Mouse (Mus musculus) midbrain, embryonic 12.5 days (tissue): ENCODE results near the gene Ndufb8. TPM values are rescaled to one million over a fixed set of nuclear protein-coding genes. Genes with fewer than 3 reads are reported as not detected.

Experiments used
- ATAC-seq: fragments of 200-750 bp; cut with Nextera tagmentation; 2 replicates; pipeline ENCODE4 v1.8.0; 2017; ENCODE audit warnings: low read depth, moderate TSS enrichment, moderate library complexity; ENCODE audit not compliant: low FRiP score
- H3K27ac ChIP-seq: fragments of 300-500 bp; sonication (generic); replicated peaks from 2 replicates; pipeline ENCODE4 v1.5.1; 2016; ENCODE audit warnings: mild to moderate bottlenecking
- H3K27me3 ChIP-seq: fragments of 300-500 bp; sonication (generic); 2 replicates; pipeline ENCODE4 v1.6.1; 2016; ENCODE audit warnings: mild to moderate bottlenecking
- H3K36me3 ChIP-seq: fragments of 300-500 bp; sonication (generic); 2 replicates; pipeline ENCODE4 v1.6.1; 2016
- H3K4me1 ChIP-seq: fragments of 300-500 bp; sonication (generic); 2 replicates; pipeline ENCODE4 v1.6.1; 2016
- H3K4me2 ChIP-seq: fragments of 300-500 bp; sonication (generic); replicated peaks from 2 replicates; pipeline ENCODE4 v1.6.1; 2016; ENCODE audit warnings: mild to moderate bottlenecking, moderate library complexity
- H3K4me3 ChIP-seq: fragments of 300-500 bp; sonication (generic); 2 replicates; pipeline ENCODE4 v1.5.1; 2016; ENCODE audit warnings: mild to moderate bottlenecking
- H3K9ac ChIP-seq: fragments of 300-500 bp; sonication (generic); replicated peaks from 2 replicates; pipeline ENCODE4 v1.6.1; 2016; ENCODE audit warnings: mild to moderate bottlenecking, moderate library complexity
- H3K9me3 ChIP-seq: fragments of 300-500 bp; sonication (generic); 2 replicates; pipeline ENCODE4 v1.6.1; 2016; ENCODE audit warnings: mild to moderate bottlenecking
- WGBS: fragments of 180-500 bp; shearing (Covaris S2); methylation state at CpG from one replicate; pipeline ENCODE4 v1.1.7; 2016; 5-methylcytosine and 5-hydroxymethylcytosine counted together
- polyA plus RNA-seq: library from polyadenylated mRNA; unstranded; fragments of >200 nt; fragmentation: Nextera tagmentation; extraction: Ambion mirVana; gene quantifications from 2 replicates; pipeline ENCODE4 v1.2.1, GENCODE M21; 2016

Gene Ndufb8
- polyA plus RNA-seq, 1 experiment from 2014 or later, result 436 TPM

DNA sequence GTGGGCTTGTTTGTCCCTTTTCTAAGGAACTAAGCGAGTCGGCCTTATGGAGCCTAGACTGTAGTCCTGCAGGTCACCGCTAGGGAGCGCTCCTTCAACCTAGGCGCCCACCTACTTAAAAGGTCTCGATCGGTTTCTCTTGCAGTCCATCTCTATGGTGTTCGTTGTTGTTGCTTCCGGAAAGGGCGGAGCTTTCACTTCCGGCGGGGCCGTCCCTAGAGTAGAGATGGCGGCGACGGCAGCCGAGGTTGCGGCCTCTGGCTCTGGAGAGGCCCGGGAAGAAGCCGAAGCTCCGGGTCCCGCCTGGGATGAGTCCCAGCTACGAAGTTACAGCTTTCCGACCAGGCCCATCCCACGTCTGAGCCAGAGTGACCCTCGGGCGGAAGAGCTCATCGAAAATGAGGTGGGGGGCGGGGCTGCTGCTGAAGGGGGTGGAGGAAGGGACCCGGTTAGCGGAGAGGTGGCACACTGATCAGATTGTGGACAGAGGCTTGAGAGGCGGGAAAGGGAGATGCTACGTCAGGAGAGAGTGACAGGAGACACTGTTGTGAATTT, 7.5 kb upstream of the Ndufb8 start, which contains the start of gene Hif1an:
Hif1an (plus strand) TSS at position 199 of the 555 bp plus-strand sequence.
- peak within 1 kb of the TSS; percentile 79 for H3K27ac ChIP-seq
- peak; percentile 97 for ATAC-seq
- H3K4me1 ChIP-seq, result peaks cover 16% of the 10 kb centered on the region
- under 1% methylated on average over 33 of the region's 33 CpGs for WGBS
- H3K27me3 ChIP-seq, result peaks cover 15% of the 10 kb centered on the region
- H3K9ac ChIP-seq, result peak within 1 kb of the TSS; percentile 85
- H3K9me3 ChIP-seq, result no peaks in the 10 kb centered on the region
- H3K4me3 ChIP-seq, result peak within 1 kb of the TSS; percentile 84
- H3K36me3 ChIP-seq, result peaks cover 35% of the 10 kb centered on the region
- peak within 1 kb of the TSS; percentile 78 for H3K4me2 ChIP-seq

DNA sequence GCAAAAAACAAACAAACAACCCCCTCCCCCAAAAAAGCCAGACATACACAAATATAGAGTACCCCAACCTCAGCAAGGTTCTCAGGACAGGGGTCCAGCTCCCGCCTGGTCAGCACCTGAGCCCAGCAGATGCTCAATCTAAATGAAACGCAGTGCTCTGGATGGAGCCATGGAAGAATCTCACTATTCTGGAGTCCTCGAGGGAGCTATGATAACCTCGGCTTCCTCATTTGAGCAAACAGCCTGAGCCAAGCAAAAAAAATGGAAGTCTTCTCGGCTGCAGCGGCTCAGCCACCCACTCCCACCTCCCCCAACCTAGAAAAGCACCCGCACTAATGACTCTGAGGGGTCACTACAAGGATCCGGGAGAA, 765 bp downstream of the Ndufb8 start:
- 0 out of 2 replicates have a peak, but pooled peaks have one; percentile 12 for ATAC-seq
- 7% methylated on average over 7 of the region's 8 CpGs for WGBS

DNA sequence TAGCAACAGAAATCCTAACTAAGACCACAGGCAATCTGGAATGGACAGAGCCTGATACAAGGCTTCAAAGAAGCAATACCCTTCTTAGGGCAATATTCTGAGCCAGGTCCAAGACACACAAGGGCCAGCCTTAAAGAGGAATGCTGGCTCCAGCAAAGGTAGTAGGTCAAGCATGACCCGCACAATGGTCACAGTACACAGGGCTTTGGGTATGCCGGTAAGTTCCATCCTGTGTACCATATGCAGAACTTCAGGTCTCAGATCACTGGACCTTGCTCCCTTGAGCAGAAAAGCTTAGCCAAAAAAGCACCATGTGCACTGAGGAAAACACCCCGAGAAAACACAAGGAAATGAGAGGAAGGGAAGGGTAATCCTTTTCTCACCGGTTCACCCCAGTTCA, 2.0 kb downstream of the Ndufb8 start:
- no peak overlapping the region for H3K9ac ChIP-seq
- peaks cover 9% of the 10 kb centered on the region for H3K27me3 ChIP-seq
- peaks cover 50% of the 10 kb centered on the region for H3K36me3 ChIP-seq
- H3K4me1 ChIP-seq, result peaks cover 10% of the 10 kb centered on the region
- H3K9me3 ChIP-seq, result no peaks in the 10 kb centered on the region
- no peak for ATAC-seq
- H3K27ac ChIP-seq, result no peak overlapping the region
- H3K4me2 ChIP-seq, result no peak overlapping the region
- no peak overlapping the region for H3K4me3 ChIP-seq
- 94% methylated on average over 4 of the region's 4 CpGs for WGBS

More for the DNA sequence above, 765 bp downstream of the Ndufb8 start:
- Histone ChIP-seq H3K9ac (peak overlapping the region; percentile 88), H3K36me3 (peaks cover 39% of the 10 kb centered on the region), H3K4me3 (peak overlapping the region; percentile 91), H3K4me2 (peak overlapping the region; percentile 90), H3K9me3 (no peaks in the 10 kb centered on the region), H3K27ac (no peak overlapping the region), H3K27me3 (peaks cover 16% of the 10 kb centered on the region), H3K4me1 (peaks cover 10% of the 10 kb centered on the region)

DNA sequence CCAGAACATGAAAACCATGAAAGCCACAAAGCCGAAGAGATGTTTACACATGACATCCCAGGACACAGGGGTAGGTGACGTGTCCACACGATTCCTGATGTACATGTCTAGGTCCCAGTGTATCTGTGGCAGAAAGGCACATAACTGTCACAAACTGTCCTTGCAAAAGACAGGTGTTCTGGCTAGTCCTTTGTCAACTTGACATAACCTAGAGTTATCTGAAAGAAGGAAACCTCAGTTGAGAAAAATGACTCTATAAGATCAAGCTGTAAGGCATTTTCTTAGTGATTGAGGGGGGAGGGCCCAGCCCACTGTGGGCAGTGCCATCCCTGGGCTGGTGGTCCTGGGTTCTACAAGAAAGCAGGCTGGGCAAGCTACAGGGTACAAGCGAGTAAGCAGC, 2.5 kb downstream of the Ndufb8 start, which contains the start of gene Gm20538:
Gm20538 (minus strand) TSS at position 101 of the 400 bp plus-strand sequence.
- H3K4me1 ChIP-seq, result peaks cover 10% of the 10 kb centered on the region
- WGBS, result 96% methylated on average over 4 of the region's 4 CpGs
- no peak within 1 kb of the TSS for H3K27ac ChIP-seq
- H3K9me3 ChIP-seq, result no peaks in the 10 kb centered on the region
- H3K36me3 ChIP-seq, result peaks cover 55% of the 10 kb centered on the region
- peaks cover 5% of the 10 kb centered on the region for H3K27me3 ChIP-seq
- no peak within 1 kb of the TSS for H3K9ac ChIP-seq
- no peak within 1 kb of the TSS for H3K4me3 ChIP-seq
- H3K4me2 ChIP-seq, result no peak within 1 kb of the TSS
- ATAC-seq, result no peak

DNA sequence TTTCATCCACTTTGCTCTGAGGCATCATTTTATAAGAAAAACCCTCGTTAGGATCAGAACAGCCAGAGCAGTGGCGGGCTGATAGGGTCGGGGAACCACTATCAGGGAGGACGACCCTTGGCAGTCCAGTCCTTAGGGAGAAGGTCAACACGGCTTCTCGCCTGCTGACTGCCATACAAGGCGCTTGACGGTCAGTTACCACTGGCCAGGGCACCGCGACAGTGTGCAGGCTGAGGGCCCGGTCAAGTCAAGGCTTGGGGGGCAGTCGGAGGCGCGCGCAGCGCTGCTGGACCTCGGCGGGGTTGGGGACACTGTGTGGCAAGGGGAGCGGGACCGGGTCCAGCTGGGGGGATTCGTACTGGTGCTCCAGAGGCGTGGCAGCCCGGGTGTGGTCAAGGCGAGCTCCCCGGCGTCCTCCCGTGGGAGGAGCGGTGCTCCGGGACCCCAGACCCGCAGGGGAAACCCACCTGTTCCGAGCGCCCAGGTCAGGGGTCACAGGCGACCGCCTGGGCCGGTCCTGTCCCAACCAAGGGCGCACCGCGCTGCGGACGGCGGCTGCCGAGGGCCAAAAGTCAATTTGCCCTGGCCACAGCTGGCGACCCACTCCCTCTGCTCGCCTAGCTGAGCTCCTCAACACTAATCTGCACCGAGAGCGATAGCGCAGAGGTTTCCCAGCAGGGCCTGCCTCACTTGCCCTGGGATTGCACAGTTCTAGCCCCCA, 9.8 kb downstream of the Ndufb8 start, which contains the start of gene Sec31b:
Sec31b (minus strand) TSS at position 544 of the 721 bp plus-strand sequence.
- H3K4me2 ChIP-seq, result peak within 1 kb of the TSS; percentile 66
- H3K27ac ChIP-seq, result no peak within 1 kb of the TSS
- peak within 1 kb of the TSS; percentile 50 for H3K9ac ChIP-seq
- peaks cover 9% of the 10 kb centered on the region for H3K9me3 ChIP-seq
- ATAC-seq, result peak; percentile 38
- peak within 1 kb of the TSS; percentile 47 for H3K4me3 ChIP-seq
- H3K4me1 ChIP-seq, result peaks cover 7% of the 10 kb centered on the region; the same call in 1 of the 2 replicates
- peaks cover 26% of the 10 kb centered on the region for H3K36me3 ChIP-seq
- peaks cover 54% of the 10 kb centered on the region for H3K27me3 ChIP-seq
- WGBS, result under 1% methylated on average over 47 of the region's 47 CpGs

DNA sequence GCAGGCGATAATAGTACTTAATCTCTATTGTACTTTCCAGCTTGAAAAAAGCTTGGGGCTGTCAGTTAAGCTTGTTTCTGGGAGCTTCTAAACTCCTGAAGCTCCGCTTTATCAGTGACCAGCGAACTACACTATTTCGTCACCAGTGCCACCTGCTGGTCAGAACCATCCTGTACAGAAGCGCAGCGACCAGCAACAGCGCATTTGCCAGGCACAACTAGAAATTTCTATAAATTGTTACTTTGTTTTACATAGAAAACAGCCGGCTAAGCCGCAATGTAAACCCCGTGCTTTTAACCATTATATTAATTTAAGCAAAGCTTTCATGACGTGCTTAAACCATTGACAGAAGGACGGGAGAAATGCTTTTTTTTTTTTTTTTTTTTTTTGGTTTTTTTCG, 10.5 kb downstream of the Ndufb8 start:
- H3K9ac ChIP-seq, result no peak overlapping the region
- no peak for ATAC-seq
- no peak overlapping the region for H3K27ac ChIP-seq
- peak overlapping the region; percentile 66 for H3K4me2 ChIP-seq
- H3K27me3 ChIP-seq, result peaks cover 54% of the 10 kb centered on the region
- WGBS, result 2% methylated on average over 13 of the region's 13 CpGs
- H3K9me3 ChIP-seq, result peaks cover 9% of the 10 kb centered on the region
- peaks cover 19% of the 10 kb centered on the region for H3K36me3 ChIP-seq
- H3K4me3 ChIP-seq, result no peak overlapping the region
- H3K4me1 ChIP-seq, result peaks cover 7% of the 10 kb centered on the region; the same call in 1 of the 2 replicates

DNA sequence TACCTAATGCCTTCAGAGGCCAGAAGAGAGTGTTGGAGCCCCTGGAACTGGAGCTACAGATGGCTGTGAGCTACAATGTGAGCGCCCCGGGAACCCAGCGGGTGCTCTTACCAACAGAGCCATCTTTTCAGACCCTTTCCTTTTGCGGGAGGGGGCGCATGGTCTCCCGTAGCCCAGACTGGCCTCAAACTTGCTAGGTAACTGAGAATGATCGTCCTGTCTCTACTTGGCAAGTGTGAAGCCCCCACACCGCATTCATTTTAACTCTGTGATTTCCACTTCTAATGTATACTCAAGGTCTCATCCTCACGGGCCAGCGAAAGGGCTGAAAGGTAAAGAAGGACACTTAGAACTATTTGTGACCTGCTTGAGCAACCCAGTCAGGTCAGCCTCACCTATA, 10.9 kb downstream of the Ndufb8 start:
- peaks cover 7% of the 10 kb centered on the region; the same call in 1 of the 2 replicates for H3K4me1 ChIP-seq
- peaks cover 15% of the 10 kb centered on the region for H3K36me3 ChIP-seq
- no peak overlapping the region for H3K4me3 ChIP-seq
- H3K27ac ChIP-seq, result no peak overlapping the region
- 55% methylated on average over 10 of the region's 10 CpGs for WGBS
- H3K9ac ChIP-seq, result no peak overlapping the region
- ATAC-seq, result no peak
- peaks cover 9% of the 10 kb centered on the region for H3K9me3 ChIP-seq
- peaks cover 57% of the 10 kb centered on the region for H3K27me3 ChIP-seq
- no peak overlapping the region for H3K4me2 ChIP-seq

DNA sequence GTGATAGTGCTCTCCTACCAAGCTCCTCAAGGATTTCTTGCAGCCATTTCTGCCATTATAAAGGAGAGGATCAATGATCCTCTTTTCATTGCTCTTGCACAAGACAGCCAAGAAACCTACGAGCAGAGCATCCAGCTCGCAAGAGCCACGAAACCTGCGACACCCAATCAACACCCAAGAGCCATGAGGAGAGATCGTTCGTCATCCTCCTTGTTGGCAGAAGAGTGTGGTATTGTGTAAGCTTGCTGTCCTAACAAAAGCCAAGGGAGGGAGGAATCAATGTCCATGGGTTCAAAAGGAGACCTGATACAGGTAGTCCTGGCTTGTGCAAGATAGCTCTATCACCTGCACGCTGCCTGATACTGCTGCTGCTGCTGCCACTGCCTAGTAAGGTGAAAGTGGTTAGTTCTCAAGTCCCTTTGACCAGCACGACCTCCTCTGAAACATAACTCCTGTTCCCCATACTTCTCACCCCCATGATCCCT, 12.5 kb downstream of the Ndufb8 start:
- H3K4me1 ChIP-seq, result peaks cover 7% of the 10 kb centered on the region; the same call in 1 of the 2 replicates
- 89% methylated on average over 8 of the region's 8 CpGs for WGBS
- H3K9me3 ChIP-seq, result peaks cover 9% of the 10 kb centered on the region
- H3K27me3 ChIP-seq, result peaks cover 64% of the 10 kb centered on the region
- ATAC-seq, result no peak
- H3K36me3 ChIP-seq, result no peaks in the 10 kb centered on the region
- H3K9ac ChIP-seq, result no peak overlapping the region
- no peak overlapping the region for H3K27ac ChIP-seq
- H3K4me2 ChIP-seq, result no peak overlapping the region
- H3K4me3 ChIP-seq, result no peak overlapping the region

DNA sequence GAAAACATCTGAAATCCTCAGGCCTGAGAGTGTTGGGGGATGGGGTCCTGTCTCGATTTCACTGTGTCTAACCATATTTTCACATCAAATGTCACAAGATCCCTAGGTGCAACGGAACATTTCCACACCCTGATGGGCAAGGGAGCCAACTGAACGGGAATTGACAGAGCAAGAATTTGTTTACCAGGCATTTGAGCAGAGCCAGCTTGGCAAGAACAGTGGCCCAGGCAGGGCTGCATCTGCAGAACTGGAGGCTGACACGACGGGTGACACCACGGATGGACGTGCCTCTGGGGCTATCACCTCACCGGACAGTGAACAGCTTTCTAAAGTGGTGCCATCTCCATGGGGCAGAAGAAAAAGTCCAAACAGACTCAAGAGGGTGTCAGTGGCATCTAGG, 17.8 kb downstream of the Ndufb8 start:
- Histone ChIP-seq H3K36me3 (no peaks in the 10 kb centered on the region), H3K4me1 (no peaks in the 10 kb centered on the region), H3K9me3 (peaks cover 9% of the 10 kb centered on the region), H3K27me3 (peaks cover 52% of the 10 kb centered on the region), H3K4me2 (no peak overlapping the region), H3K27ac (no peak overlapping the region), H3K4me3 (no peak overlapping the region), H3K9ac (no peak overlapping the region)
- 88% methylated on average over 8 of the region's 8 CpGs for WGBS
- no peak for ATAC-seq

DNA sequence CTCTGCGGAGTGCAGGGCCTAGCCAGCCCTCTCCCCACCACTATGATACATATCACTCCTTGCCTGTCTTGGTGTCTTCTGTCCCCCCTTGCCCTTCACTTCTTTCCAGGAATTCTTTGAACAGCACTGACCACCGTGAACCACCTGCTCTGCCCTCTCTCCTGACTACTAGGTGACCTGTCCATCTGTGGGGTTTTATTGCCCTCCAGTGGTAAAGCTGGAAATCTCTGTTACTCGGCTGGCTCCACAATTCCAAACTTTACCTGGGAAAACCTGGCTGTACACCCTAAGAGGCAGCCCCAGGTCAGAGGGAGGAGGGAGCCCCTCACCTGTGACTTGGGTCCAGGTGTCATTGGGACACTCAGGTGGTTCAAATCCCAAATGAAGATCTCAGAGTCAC, 19.9 kb downstream of the Ndufb8 start:
- WGBS, result 28% methylated on average over 3 of the region's 3 CpGs
- H3K36me3 ChIP-seq, result no peaks in the 10 kb centered on the region
- H3K4me2 ChIP-seq, result no peak overlapping the region
- no peaks in the 10 kb centered on the region for H3K9me3 ChIP-seq
- H3K4me1 ChIP-seq, result no peaks in the 10 kb centered on the region
- peaks cover 71% of the 10 kb centered on the region for H3K27me3 ChIP-seq
- no peak overlapping the region for H3K9ac ChIP-seq
- no peak for ATAC-seq
- H3K4me3 ChIP-seq, result no peak overlapping the region
- no peak overlapping the region for H3K27ac ChIP-seq

DNA sequence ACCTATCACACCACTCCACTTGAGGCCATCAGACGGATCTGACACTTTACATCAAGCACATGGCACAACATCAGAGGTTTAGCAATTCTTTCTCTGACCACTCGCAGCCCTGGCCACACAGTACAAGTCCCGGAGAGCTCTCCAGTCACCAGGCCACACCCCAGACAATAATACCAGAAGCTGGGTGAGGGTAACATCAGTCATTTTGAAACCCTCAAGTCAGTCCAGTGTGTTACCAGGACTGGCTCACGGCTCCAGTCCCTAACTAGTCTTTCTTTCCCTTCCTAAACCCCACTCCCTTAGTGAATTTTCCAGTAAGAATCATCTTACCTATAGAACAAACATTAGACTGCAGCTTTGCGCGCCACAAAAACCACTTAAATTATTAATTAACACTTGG, 25.2 kb downstream of the Ndufb8 start:
- ATAC-seq, result no peak
- peaks cover 97% of the 10 kb centered on the region for H3K27me3 ChIP-seq
- no peak overlapping the region for H3K9ac ChIP-seq
- no peaks in the 10 kb centered on the region for H3K36me3 ChIP-seq
- H3K4me1 ChIP-seq, result no peaks in the 10 kb centered on the region
- no peak overlapping the region for H3K4me3 ChIP-seq
- H3K27ac ChIP-seq, result no peak overlapping the region
- no peak overlapping the region for H3K4me2 ChIP-seq
- WGBS, result 84% methylated on average over 6 of the region's 6 CpGs
- no peaks in the 10 kb centered on the region for H3K9me3 ChIP-seq

DNA sequence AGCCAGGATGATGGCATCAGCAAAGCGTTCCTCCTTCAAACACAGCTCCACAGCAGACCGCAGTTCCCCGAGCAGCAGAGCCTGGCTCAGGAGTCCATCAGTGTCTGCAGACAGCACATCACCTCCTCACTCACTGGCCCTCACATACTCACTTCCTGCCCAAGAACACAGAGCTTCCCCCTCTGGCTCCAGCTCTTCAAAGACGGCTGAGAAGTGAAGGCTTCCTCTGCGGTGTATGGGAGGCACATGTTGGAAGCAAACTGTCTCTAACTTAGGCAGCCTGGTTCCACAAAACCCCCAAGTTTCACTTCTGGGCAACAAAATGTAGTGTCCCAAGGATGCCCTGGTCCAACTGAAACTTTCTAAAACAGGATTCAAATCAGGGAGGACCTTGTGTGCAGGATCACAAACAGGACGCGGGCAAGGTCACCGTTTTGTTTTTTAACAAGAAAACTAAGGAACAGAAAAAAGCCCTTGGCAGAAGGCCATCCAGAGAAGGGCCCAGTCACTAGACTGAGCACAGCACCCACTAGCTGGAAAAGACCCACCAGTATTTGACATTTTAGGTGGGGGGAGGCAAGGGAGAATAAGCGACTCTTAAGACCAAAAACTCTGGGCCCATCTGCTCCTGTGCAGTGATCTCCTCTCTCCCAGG, 29.6 kb downstream of the Ndufb8 start:
- H3K4me1 ChIP-seq, result no peaks in the 10 kb centered on the region
- no peaks in the 10 kb centered on the region for H3K9me3 ChIP-seq
- H3K36me3 ChIP-seq, result no peaks in the 10 kb centered on the region
- no peak overlapping the region for H3K4me2 ChIP-seq
- 89% methylated on average over 9 of the region's 9 CpGs for WGBS
- H3K27me3 ChIP-seq, result peaks cover 95% of the 10 kb centered on the region
- H3K27ac ChIP-seq, result no peak overlapping the region
- ATAC-seq, result no peak
- no peak overlapping the region for H3K9ac ChIP-seq
- no peak overlapping the region for H3K4me3 ChIP-seq
